Mouse (Mus musculus) embryonic fibroblast, embryonic 13.5 days (primary cell): ENCODE results near the gene Rbms2.

Experiments used
- CTCF ChIP-seq: IDR thresholded peaks from 2 replicates; pipeline ENCODE4 v1.5.1; 2011; ENCODE audit warnings: mild to moderate bottlenecking, control low read depth, low read length, moderate library complexity, borderline replicate concordance; ENCODE audit not compliant: insufficient read depth
- POLR2A ChIP-seq: IDR thresholded peaks from 2 replicates; pipeline ENCODE4 v1.6.1; 2011; ENCODE audit warnings: low read depth, mild to moderate bottlenecking, control low read depth, low read length, moderate library complexity

- TF ChIP-seq CTCF (0 out of 2 replicates have a peak, but pooled peaks have one; percentile 3), POLR2A (peak; percentile 13; the same call in 1 of the 2 replicates)
Observed at GRCm38 (mm10) chr10:128149592-128149991, 30.5 kb downstream of the Rbms2 start.
